ENCODE assay signal across 7 mouse cellular contexts in genomic region chr1:172148279-172148954, GRCm38 (mm10). TPM values are rescaled to one million over a fixed set of nuclear protein-coding genes. Genes with fewer than 3 reads are reported as not detected.
DNase-seq lines count a peak whose midpoint lies in the region; ATAC-seq and TF ChIP-seq lines count a peak whose summit lies in the region.

No protein-coding gene starts in this region.

- H3K9ac ChIP-seq in embryonic facial prominence, embryonic 14.5 days (ENCODE audit: low read depth, low read length) = peak overlapping the region; percentile 100
- H3K9ac ChIP-seq in lung, postnatal 0 days (replicated peaks; ENCODE audit: low read depth) = peak overlapping the region; percentile 99

- WGBS in embryonic facial prominence, embryonic 14.5 days = 1% methylated on average over 38 of the region's 40 CpGs
- WGBS in lung, postnatal 0 days = 1% methylated on average over 37 of the region's 40 CpGs

- peak overlapping the region; percentile 98 for H3K4me3 ChIP-seq in embryonic facial prominence, embryonic 14.5 days (ENCODE audit: low read depth, low read length)
- H3K4me3 ChIP-seq in layer of hippocampus, adult 2 months = peak overlapping the region; percentile 99
- H3K4me3 ChIP-seq in lung, postnatal 0 days (ENCODE audit: low read depth, low read length) = peak overlapping the region; percentile 87

- in situ Hi-C loops in Patski (cut with MboI; ENCODE audit: low pct_unique_long_range_greater_than_20kb) = loop anchor here (5.0 to 25.0 kb wide), 2 partner anchors 164 to 364 kb away; partner anchors contain the start of genes Cfap45 and Tagln2

- peaks cover 30% of the 10 kb centered on the region for H3K36me3 ChIP-seq in embryonic facial prominence, embryonic 14.5 days (ENCODE audit: control insufficient read depth, insufficient read depth, low read length)
- H3K36me3 ChIP-seq in lung, postnatal 0 days (ENCODE audit: insufficient read depth, low read length) = peaks cover 5% of the 10 kb centered on the region; the same call in 1 of the 2 replicates

- CTCF ChIA-PET in Patski (lab: Charles Lee) = interaction anchor here (1.2 to 5.7 kb wide), 2 partner anchors 13 to 161 kb away, joined by 3 to 31 read pairs; no protein-coding TSS in a partner anchor

- no peak for TF ChIP-seq CTCF in Patski (IDR thresholded peaks at IDR 0.05)
- no peak for TF ChIP-seq CTCF in layer of hippocampus, adult 2 months (conservative IDR thresholded peaks at IDR 0.05)
- no peak for TF ChIP-seq CTCF in lung, postnatal 0 days (IDR thresholded peaks at IDR 0.05)

- no peaks in the 10 kb centered on the region for H3K9me3 ChIP-seq in embryonic facial prominence, embryonic 14.5 days (ENCODE audit: control insufficient read depth, low read length)
- no peaks in the 10 kb centered on the region for H3K9me3 ChIP-seq in lung, postnatal 0 days (ENCODE audit: low read length)

- H3K27me3 ChIP-seq in Patski = no peaks in the 10 kb centered on the region
- no peaks in the 10 kb centered on the region for H3K27me3 ChIP-seq in embryonic facial prominence, embryonic 14.5 days (replicated peaks; ENCODE audit: control insufficient read depth, insufficient read depth, low read length)
- no peaks in the 10 kb centered on the region for H3K27me3 ChIP-seq in lung, postnatal 0 days (replicated peaks; ENCODE audit: insufficient read depth, low read length)

- peak overlapping the region; percentile 61 for H3K4me2 ChIP-seq in embryonic facial prominence, embryonic 14.5 days (ENCODE audit: low read depth, low read length)
- H3K4me2 ChIP-seq in lung, postnatal 0 days (replicated peaks; ENCODE audit: low read depth, low read length) = peak overlapping the region; percentile 65

- DNase-seq in CD8-positive naive resting alpha-beta T cell, adult 2 months (ENCODE audit: low read depth in 2 of 2, low spot score in 2 of 2) = peak; percentile 22 to 36
- DNase-seq in Patski (ENCODE audit: low read depth, low spot score) = no peak
- peak; percentile 74 for DNase-seq in embryonic facial prominence, embryonic 14.5 days (ENCODE audit: low spot score)
- peak; percentile 63 for DNase-seq in heart, postnatal 10 days
- peak in 1 of 2 experiments; percentile 31 for DNase-seq in layer of hippocampus, adult 2 months (ENCODE audit: low spot score in 2 of 2)
- peak; percentile 76 for DNase-seq in lung, postnatal 0 days (ENCODE audit: low spot score)
- DNase-seq in retina, embryonic 14.5 days (ENCODE audit: low spot score) = peak; percentile 67

- ATAC-seq in Patski = peak; percentile 25
- ATAC-seq in embryonic facial prominence, embryonic 14.5 days (ENCODE audit: low read depth) = peak; percentile 44
- ATAC-seq in lung, postnatal 0 days = peak; percentile 45

- intact Hi-C loops in heart, postnatal 10 days (cut with DNase I) = loop anchor here (5.0 kb wide), 1 partner anchor 99 kb away; no protein-coding TSS in a partner anchor

- peak overlapping the region; percentile 98 for H3K27ac ChIP-seq in embryonic facial prominence, embryonic 14.5 days (replicated peaks; ENCODE audit: low read depth, low read length)
- H3K27ac ChIP-seq in layer of hippocampus, adult 2 months = peak overlapping the region; percentile 97
- H3K27ac ChIP-seq in lung, postnatal 0 days (ENCODE audit: low read length) = peak overlapping the region; percentile 96

- no peak for TF ChIP-seq EP300 in lung, postnatal 0 days (IDR thresholded peaks at IDR 0.05)

- POLR2A ChIA-PET in Patski (lab: Charles Lee) = interaction anchor here (0.9 kb wide), 1 partner anchor 14 kb away, joined by 4 read pairs; no protein-coding TSS in a partner anchor

- H3K4me1 ChIP-seq in embryonic facial prominence, embryonic 14.5 days (ENCODE audit: control insufficient read depth, insufficient read depth, low read length) = 0 out of 2 replicates have a peak, but pooled peaks cover 5% of the 10 kb centered on the region
- H3K4me1 ChIP-seq in lung, postnatal 0 days (ENCODE audit: insufficient read depth, low read depth, low read length) = 0 out of 2 replicates have a peak, but pooled peaks cover 2% of the 10 kb centered on the region

RNA-seq across cellular contexts. Expression of gene Dcaf8, which starts 0.5 kb away (rescaled TPM):
- polyA plus RNA-seq in Patski (2021) = 162 TPM
- polyA plus RNA-seq in embryonic facial prominence, embryonic 14.5 days (2014; fragmentation: Nextera tagmentation; extraction: Ambion mirVana) = 102 and 119 TPM in 2 replicates
- 100 to 1,000 TPM; 119 to 130 TPM for total RNA-seq in heart, postnatal 10 days (2021)
- total RNA-seq in layer of hippocampus, adult 2 months (2021) = 100 to 1,000 TPM; 114 to 116 TPM
- 93.7 and 96.6 TPM in 2 replicates for polyA plus RNA-seq in lung, postnatal 0 days (2015; fragmentation: Nextera tagmentation; extraction: Ambion mirVana)

RNA-seq across cellular contexts. Expression of gene Pex19, which starts 21.9 kb away (rescaled TPM):
- 104 TPM for polyA plus RNA-seq in Patski (2021)
- 130 and 148 TPM in 2 replicates for polyA plus RNA-seq in embryonic facial prominence, embryonic 14.5 days (2014; fragmentation: Nextera tagmentation; extraction: Ambion mirVana)
- total RNA-seq in heart, postnatal 10 days (2021) = 100 to 1,000 TPM; 145 to 153 TPM
- total RNA-seq in layer of hippocampus, adult 2 months (2021) = 10 to 100 TPM; 84.9 to 88.3 TPM
- 74.5 and 74.9 TPM in 2 replicates for polyA plus RNA-seq in lung, postnatal 0 days (2015; fragmentation: Nextera tagmentation; extraction: Ambion mirVana)

RNA-seq across cellular contexts. Expression of gene Pea15a, which starts 58.2 kb away (rescaled TPM):
- 723 TPM for polyA plus RNA-seq in Patski (2021)
- polyA plus RNA-seq in embryonic facial prominence, embryonic 14.5 days (2014; fragmentation: Nextera tagmentation; extraction: Ambion mirVana) = 149 and 150 TPM in 2 replicates
- 100 to 1,000 TPM; 111 to 121 TPM for total RNA-seq in heart, postnatal 10 days (2021)
- total RNA-seq in layer of hippocampus, adult 2 months (2021) = 100 to 1,000 TPM; 421 to 428 TPM
- 114 and 118 TPM in 2 replicates for polyA plus RNA-seq in lung, postnatal 0 days (2015; fragmentation: Nextera tagmentation; extraction: Ambion mirVana)
